Mouse (Mus musculus): ENCODE data around the gene Stk16. TPM values are rescaled to one million over a fixed set of nuclear protein-coding genes. Genes with fewer than 3 reads are reported as not detected.

Gene Stk16
- polyA plus RNA-seq, 1 experiment from 2014 or later, result 138 TPM

- Histone ChIP-seq H3K9ac (no peak overlapping the region), H3K4me1 (replicated peaks) (peaks cover 26% of the 10 kb centered on the region), H3K4me2 (no peak overlapping the region), H3K36me3 (peaks cover 69% of the 10 kb centered on the region), H3K27ac (replicated peaks) (no peak overlapping the region), H3K9me3 (no peaks in the 10 kb centered on the region), H3K27me3 (no peaks in the 10 kb centered on the region), H3K4me3 (no peak overlapping the region)
- 95% methylated on average over 2 of the region's 2 CpGs for WGBS
- no peak for ATAC-seq (ENCODE audit: low read depth)
Measured at GRCm38 (mm10) chr1:75187914-75188483, 22.6 kb upstream of the Stk16 start.

DNA sequence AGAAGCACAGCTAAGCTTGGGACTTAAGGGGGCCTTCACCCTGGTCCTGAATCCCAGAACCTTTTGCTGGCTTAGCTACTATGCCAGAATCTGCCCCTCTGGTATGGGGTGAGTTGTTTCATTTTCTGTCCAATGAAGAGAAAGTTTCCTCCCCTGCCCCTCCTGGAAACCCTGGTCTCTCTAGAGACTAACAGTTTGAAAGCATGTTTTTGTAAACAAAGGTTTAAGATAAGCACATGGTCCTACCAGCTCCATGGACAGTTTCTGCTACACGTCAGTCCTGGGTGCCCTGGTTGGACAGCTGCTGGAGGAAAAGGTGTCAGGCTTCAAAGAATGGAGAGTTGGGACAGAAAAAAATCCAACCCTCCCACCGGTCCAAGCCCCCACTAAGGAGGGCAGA is 20.1 kb upstream of the Stk16 start:
- Histone ChIP-seq H3K9me3 (no peaks in the 10 kb centered on the region), H3K4me3 (no peak overlapping the region; the same call in 1 of the 2 replicates), H3K36me3 (peaks cover 51% of the 10 kb centered on the region), H3K4me1 (replicated peaks) (peaks cover 33% of the 10 kb centered on the region), H3K9ac (peak overlapping the region; percentile 81), H3K27ac (replicated peaks) (no peak overlapping the region), H3K4me2 (peak overlapping the region; percentile 78), H3K27me3 (no peaks in the 10 kb centered on the region)
- ATAC-seq (ENCODE audit: low read depth), result no peak
- 81% methylated on average over 2 of the region's 2 CpGs for WGBS

DNA sequence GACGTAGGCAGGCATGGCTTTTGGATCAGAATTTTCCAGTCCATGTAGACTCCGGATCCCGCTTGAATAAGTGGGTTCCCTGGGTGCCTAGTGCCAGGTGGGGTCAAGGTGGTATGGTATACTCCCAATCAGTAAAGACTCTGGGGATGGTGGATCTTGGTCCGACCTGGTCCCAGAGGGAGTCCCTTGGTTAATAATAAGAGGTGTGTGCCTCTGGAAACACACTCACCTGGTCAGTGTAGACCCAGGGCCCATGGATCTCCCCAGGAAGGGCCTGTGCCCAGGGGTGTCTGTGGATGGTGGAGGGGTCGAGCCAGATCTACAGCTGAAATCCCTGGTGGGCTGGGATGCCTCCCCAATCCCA is 19.4 kb upstream of the Stk16 start:
- Histone ChIP-seq H3K27me3 (no peaks in the 10 kb centered on the region), H3K4me1 (replicated peaks) (peaks cover 33% of the 10 kb centered on the region), H3K4me3 (peak overlapping the region; percentile 67), H3K4me2 (peak overlapping the region; percentile 78), H3K9ac (peak overlapping the region; percentile 81), H3K27ac (replicated peaks) (peak overlapping the region; percentile 97), H3K9me3 (no peaks in the 10 kb centered on the region), H3K36me3 (peaks cover 51% of the 10 kb centered on the region)
- 44% methylated on average over 5 of the region's 5 CpGs for WGBS
- ATAC-seq (ENCODE audit: low read depth), result no peak

DNA sequence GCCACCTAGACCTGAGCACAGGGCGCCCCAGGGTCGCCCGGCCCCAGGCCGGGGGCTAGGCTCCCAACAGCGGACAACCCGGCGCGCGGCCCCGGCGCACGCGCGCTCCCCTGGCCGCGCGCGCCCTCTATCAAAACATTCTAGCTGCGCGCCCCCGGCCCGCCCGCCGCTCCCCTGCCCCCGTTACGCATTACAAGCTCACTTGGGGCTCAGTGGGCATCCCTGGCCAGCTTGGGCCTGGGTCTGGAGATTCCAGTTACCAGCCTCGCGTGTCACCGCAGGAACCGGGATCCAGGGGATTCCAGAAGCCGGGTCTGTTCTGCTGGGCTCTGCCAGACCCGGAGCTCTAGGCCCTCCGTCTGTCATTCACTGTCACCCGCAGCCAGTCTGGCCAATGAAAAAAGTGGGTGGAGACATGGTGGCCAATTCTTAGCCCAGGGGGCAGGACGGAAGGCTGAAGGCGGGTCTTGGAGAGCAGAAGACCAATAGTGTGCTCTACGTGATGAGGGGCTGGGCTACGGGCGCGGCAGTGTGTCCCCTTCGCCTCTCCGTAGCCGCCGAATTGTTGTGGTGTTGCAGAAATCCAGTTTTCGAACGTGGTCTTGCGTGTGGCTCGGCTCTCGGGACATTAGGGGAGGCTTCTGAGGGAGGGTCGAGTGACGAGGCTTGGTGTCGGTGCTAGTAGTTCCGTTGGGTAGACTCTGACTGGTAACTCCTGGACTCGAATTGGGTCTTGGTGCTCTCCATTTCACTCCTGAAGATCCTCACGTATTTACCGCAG is 18.8 kb upstream of the Stk16 start, which contains the start of the genes Ankzf1 and Atg9a:
TSS of gene Ankzf1 (plus strand) at position 530 of the 781 bp plus-strand sequence.
TSS of gene Atg9a (minus strand) at position 575 of the 781 bp plus-strand sequence.
- peak within 1 kb of the TSS; percentile 99 for H3K4me2 ChIP-seq
- no peaks in the 10 kb centered on the region for H3K9me3 ChIP-seq
- 0% methylated on average over 56 of the region's 56 CpGs for WGBS
- peak; percentile 99 for ATAC-seq (ENCODE audit: low read depth)
- peak within 1 kb of the TSS; percentile 97 for H3K27ac ChIP-seq (replicated peaks)
- peaks cover 51% of the 10 kb centered on the region for H3K36me3 ChIP-seq
- H3K27me3 ChIP-seq, result no peaks in the 10 kb centered on the region
- H3K9ac ChIP-seq, result peak within 1 kb of the TSS; percentile 81
- H3K4me1 ChIP-seq (replicated peaks), result peaks cover 33% of the 10 kb centered on the region
- H3K4me3 ChIP-seq, result peak within 1 kb of the TSS; percentile 67

- WGBS, result under 1% methylated on average over 19 of the region's 19 CpGs
- Histone ChIP-seq H3K27me3 (no peaks in the 10 kb centered on the region), H3K27ac (replicated peaks) (peak overlapping the region; percentile 89)
Measured at GRCm38 (mm10) chr1:75192452-75192851, 18.2 kb upstream of the Stk16 start.

DNA sequence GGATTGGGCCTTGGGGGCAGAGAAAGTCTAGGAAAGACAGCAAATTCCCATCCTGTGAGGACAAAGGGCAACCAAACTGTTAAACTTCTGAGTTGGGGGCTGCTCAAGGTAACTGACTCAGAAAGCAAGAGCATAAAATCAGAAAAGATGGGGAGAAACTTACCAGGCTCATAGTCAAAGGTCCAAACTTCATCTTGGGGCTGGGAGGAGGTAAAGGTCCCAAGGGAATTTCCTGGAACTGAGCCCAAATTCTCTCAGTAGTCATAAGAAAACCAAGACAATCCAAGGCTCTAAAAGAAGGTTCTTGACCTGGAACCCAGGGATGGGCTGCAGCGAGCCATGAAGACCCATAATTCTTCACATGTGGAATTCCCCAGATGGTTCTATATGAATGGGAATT is 9.4 kb upstream of the Stk16 start:
- WGBS, result 94% methylated on average over 1 of the region's 1 CpGs
- no peak overlapping the region for H3K9ac ChIP-seq
- H3K4me3 ChIP-seq, result no peak overlapping the region
- no peaks in the 10 kb centered on the region for H3K27me3 ChIP-seq
- H3K27ac ChIP-seq (replicated peaks), result no peak overlapping the region
- H3K4me1 ChIP-seq (replicated peaks), result no peaks in the 10 kb centered on the region
- H3K4me2 ChIP-seq, result no peak overlapping the region
- ATAC-seq (ENCODE audit: low read depth), result no peak
- H3K36me3 ChIP-seq, result peaks cover 46% of the 10 kb centered on the region
- H3K9me3 ChIP-seq, result no peaks in the 10 kb centered on the region

More at GRCm38 (mm10) chr1:75192452-75192851, 18.2 kb upstream of the Stk16 start:
- Histone ChIP-seq H3K4me3 (peak overlapping the region; percentile 67), H3K4me1 (replicated peaks) (peaks cover 33% of the 10 kb centered on the region), H3K9me3 (no peaks in the 10 kb centered on the region), H3K36me3 (peaks cover 51% of the 10 kb centered on the region), H3K4me2 (peak overlapping the region; percentile 99), H3K9ac (peak overlapping the region; percentile 81)
- peak; percentile 32 for ATAC-seq (ENCODE audit: low read depth)

GRCm38 (mm10) chr1:75208967-75209678 is 1.5 kb upstream of the Stk16 start:
- ATAC-seq (ENCODE audit: low read depth), result no peak

DNA sequence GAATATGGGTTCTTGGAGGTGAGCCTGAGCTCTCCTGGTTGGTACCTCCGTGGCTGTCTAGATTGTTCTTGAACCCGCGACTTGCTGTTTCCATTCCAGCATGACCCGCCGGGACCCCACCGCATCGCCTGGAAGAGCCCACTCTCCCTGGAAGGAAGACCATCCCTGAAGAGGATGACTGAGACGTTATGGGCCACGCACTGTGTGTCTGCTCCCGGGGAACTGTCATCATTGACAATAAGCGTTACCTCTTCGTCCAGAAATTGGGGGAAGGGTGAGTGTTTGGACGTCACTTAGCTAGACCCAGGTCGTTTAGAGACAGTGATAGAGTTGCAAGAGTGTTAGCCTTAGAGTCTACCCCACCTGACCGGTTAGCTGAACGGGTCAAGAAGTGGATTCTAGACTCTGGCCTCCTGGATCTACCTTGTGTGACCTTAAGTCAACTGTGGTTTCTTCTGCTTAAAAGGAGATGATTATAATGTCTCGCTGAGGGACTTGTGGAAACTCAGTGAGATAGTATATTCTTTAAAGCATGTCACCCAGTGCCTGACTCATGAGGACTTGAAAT is 587 bp downstream of the Stk16 start:
- 13% methylated on average over 17 of the region's 17 CpGs for WGBS
- Histone ChIP-seq H3K4me3 (peak overlapping the region; percentile 93), H3K27me3 (peaks cover 17% of the 10 kb centered on the region), H3K9ac (peak overlapping the region; percentile 96), H3K27ac (replicated peaks) (no peak overlapping the region), H3K4me2 (peak overlapping the region; percentile 96), H3K36me3 (peaks cover 43% of the 10 kb centered on the region), H3K4me1 (replicated peaks) (peaks cover 45% of the 10 kb centered on the region), H3K9me3 (no peaks in the 10 kb centered on the region)
- peak; percentile 23 for ATAC-seq (ENCODE audit: low read depth)

More at GRCm38 (mm10) chr1:75208967-75209678, 1.5 kb upstream of the Stk16 start:
- peak overlapping the region; percentile 60 for H3K9ac ChIP-seq
- H3K9me3 ChIP-seq, result no peaks in the 10 kb centered on the region
- no peak overlapping the region for H3K27ac ChIP-seq (replicated peaks)
- H3K27me3 ChIP-seq, result peaks cover 12% of the 10 kb centered on the region
- H3K4me2 ChIP-seq, result peak overlapping the region; percentile 96
- H3K4me1 ChIP-seq (replicated peaks), result peaks cover 45% of the 10 kb centered on the region
- WGBS, result 14% methylated on average over 34 of the region's 34 CpGs
- H3K36me3 ChIP-seq, result peaks cover 23% of the 10 kb centered on the region
- peak overlapping the region; percentile 93 for H3K4me3 ChIP-seq

DNA sequence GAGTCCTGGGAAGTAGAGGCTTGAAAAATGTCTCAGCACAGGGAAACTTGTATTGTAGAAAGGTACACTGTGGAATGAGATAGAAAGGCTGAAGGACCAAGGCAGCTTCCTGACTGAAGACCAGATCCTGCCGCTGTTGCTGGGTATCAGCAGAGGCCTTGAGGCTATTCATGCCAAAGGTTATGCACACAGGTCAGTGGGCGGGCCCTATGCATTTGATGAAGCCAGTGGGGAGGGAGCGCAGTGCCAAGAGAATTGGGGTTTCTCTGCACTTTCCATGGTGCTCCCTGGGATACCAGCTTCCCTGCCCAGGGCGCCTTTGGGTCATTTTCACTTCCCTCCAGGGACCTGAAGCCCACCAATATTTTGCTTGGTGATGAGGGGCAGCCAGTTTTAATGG is 1.9 kb downstream of the Stk16 start:
- WGBS, result 84% methylated on average over 4 of the region's 4 CpGs
- no peak overlapping the region for H3K27ac ChIP-seq (replicated peaks)
- peaks cover 45% of the 10 kb centered on the region for H3K4me1 ChIP-seq (replicated peaks)
- H3K4me3 ChIP-seq, result no peak overlapping the region
- peak overlapping the region; percentile 17; the same call in 1 of the 2 replicates for H3K9ac ChIP-seq
- no peak overlapping the region for H3K4me2 ChIP-seq
- no peak for ATAC-seq (ENCODE audit: low read depth)
- H3K9me3 ChIP-seq, result no peaks in the 10 kb centered on the region
- H3K27me3 ChIP-seq, result peaks cover 31% of the 10 kb centered on the region
- H3K36me3 ChIP-seq, result peaks cover 43% of the 10 kb centered on the region

GRCm38 (mm10) chr1:75213096-75213495 is 2.5 kb downstream of the Stk16 start:
- H3K27ac ChIP-seq (replicated peaks), result no peak overlapping the region
- peaks cover 46% of the 10 kb centered on the region for H3K4me1 ChIP-seq (replicated peaks)
- no peaks in the 10 kb centered on the region for H3K9me3 ChIP-seq
- H3K36me3 ChIP-seq, result peaks cover 43% of the 10 kb centered on the region
- H3K4me3 ChIP-seq, result no peak overlapping the region
- WGBS, result 92% methylated on average over 7 of the region's 7 CpGs
- H3K9ac ChIP-seq, result peak overlapping the region; percentile 17; the same call in 1 of the 2 replicates
- H3K27me3 ChIP-seq, result peaks cover 36% of the 10 kb centered on the region
- no peak for ATAC-seq (ENCODE audit: low read depth)
- H3K4me2 ChIP-seq, result no peak overlapping the region

DNA sequence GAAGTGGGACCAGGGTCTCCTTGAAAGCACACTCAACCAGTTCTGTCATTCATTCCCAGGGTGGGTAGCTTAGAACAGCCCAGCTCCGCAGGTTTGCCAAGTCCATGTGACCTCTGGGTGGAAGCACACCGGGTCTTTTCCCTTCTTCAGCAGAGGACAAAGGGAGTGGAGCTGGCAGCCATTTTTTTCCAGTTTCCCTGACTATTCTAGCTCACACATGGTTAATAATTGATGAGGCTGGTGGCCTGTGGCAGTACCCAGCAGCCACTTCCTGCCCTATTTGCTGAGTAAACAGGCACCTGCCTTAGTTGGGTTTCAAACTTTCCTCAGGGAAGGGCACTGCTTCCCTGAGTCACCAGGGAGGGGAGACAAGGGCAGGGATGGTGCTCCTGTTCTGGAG is 3.8 kb downstream of the Stk16 start:
- no peak overlapping the region for H3K4me2 ChIP-seq
- 76% methylated on average over 2 of the region's 2 CpGs for WGBS
- H3K36me3 ChIP-seq, result peaks cover 43% of the 10 kb centered on the region
- peaks cover 42% of the 10 kb centered on the region for H3K27me3 ChIP-seq
- H3K4me1 ChIP-seq (replicated peaks), result peaks cover 48% of the 10 kb centered on the region
- no peak for ATAC-seq (ENCODE audit: low read depth)
- H3K27ac ChIP-seq (replicated peaks), result no peak overlapping the region
- no peak overlapping the region for H3K9ac ChIP-seq
- H3K4me3 ChIP-seq, result no peak overlapping the region
- no peaks in the 10 kb centered on the region for H3K9me3 ChIP-seq

- peaks cover 43% of the 10 kb centered on the region for H3K36me3 ChIP-seq
- H3K9me3 ChIP-seq, result no peaks in the 10 kb centered on the region
- no peak overlapping the region for H3K4me2 ChIP-seq
- H3K4me1 ChIP-seq (replicated peaks), result peaks cover 48% of the 10 kb centered on the region
- H3K4me3 ChIP-seq, result no peak overlapping the region
- H3K27me3 ChIP-seq, result peaks cover 42% of the 10 kb centered on the region
- H3K9ac ChIP-seq, result no peak overlapping the region
- ATAC-seq (ENCODE audit: low read depth), result no peak
- WGBS, result 74% methylated on average over 5 of the region's 5 CpGs
- no peak overlapping the region for H3K27ac ChIP-seq (replicated peaks)
Measured at GRCm38 (mm10) chr1:75214886-75215285, 4.2 kb downstream of the Stk16 start.
